Mouse (Mus musculus): ENCODE measurements around the gene Ppp1r3c. TPM values are rescaled to one million over a fixed set of nuclear protein-coding genes. Genes with fewer than 3 reads are reported as not detected.

Ppp1r3c gene
- polyA plus RNA-seq, 1 experiment, result 2.8 TPM

- no peak for TF ChIP-seq POLR2A (IDR thresholded peaks at IDR 0.05; ENCODE audit: control insufficient read depth, extremely low read depth, insufficient read depth, low read length, poor library complexity)
- no peak for TF ChIP-seq CTCF (IDR thresholded peaks at IDR 0.05; ENCODE audit: borderline replicate concordance, control insufficient read depth, extremely low read depth, insufficient read depth, low read length, poor library complexity)
- Histone ChIP-seq H3K4me3 (ENCODE audit: control insufficient read depth, insufficient read depth, low read length) (no peak overlapping the region), H3K4me1 (replicated peaks; ENCODE audit: control insufficient read depth, insufficient read depth, low read length) (no peaks in the 10 kb centered on the region), H3K27me3 (ENCODE audit: control insufficient read depth, insufficient read depth, low read length) (no peaks in the 10 kb centered on the region), H3K36me3 (ENCODE audit: control insufficient read depth, insufficient read depth, low read length) (no peaks in the 10 kb centered on the region), H3K27ac (ENCODE audit: control insufficient read depth, insufficient read depth, low read length) (no peak overlapping the region)
- 94% methylated on average over 8 of the region's 8 CpGs for WGBS
- DNase-seq, result no peak
Observed at GRCm38 (mm10) chr19:36773716-36774459, 37.4 kb upstream of the Ppp1r3c start.

DNA sequence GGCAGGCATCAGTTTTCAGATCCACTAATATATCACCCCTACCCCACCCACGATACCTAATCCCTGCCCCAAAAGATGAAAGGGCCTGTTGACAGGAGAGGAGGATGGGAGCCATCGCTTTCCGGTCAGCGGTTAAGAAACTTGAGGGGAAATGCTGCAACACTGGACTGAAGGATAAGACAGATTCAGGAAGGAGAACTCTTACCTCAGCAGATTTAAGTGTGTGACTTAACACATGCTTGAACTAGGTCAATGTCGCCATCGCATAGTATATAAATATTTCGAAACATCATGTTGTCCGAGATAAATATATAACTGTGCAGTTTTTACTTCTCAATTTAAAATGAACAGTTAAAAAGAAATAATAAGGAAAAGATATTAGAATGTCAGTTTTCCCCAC, 31.6 kb upstream of the Ppp1r3c start:
- TF ChIP-seq CTCF (IDR thresholded peaks at IDR 0.05; ENCODE audit: borderline replicate concordance, control insufficient read depth, extremely low read depth, insufficient read depth, low read length, poor library complexity), result no peak
- TF ChIP-seq POLR2A (IDR thresholded peaks at IDR 0.05; ENCODE audit: control insufficient read depth, extremely low read depth, insufficient read depth, low read length, poor library complexity), result no peak
- WGBS, result 52% methylated on average over 8 of the region's 8 CpGs

DNA sequence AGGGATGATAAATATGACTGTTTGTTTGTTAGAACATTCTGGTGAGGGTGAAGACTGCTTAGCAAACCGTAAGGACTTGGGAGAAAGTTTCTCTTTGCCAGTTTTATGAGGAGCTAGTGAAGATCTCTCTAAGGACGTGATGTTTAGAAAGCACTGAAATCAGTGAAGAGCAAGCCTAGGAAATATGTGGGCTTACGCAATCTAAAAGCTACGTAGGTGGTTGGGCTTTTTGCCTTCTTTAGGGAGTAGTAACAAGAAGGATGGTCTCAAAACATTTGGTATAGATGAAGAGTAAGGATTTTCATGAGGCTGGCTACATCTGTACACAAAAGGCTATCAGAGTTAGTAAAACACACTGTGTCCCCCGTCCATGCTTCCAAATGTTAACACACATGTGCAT, 28.0 kb upstream of the Ppp1r3c start:
- TF ChIP-seq CTCF (IDR thresholded peaks at IDR 0.05; ENCODE audit: borderline replicate concordance, control insufficient read depth, extremely low read depth, insufficient read depth, low read length, poor library complexity) (no peak), POLR2A (IDR thresholded peaks at IDR 0.05; ENCODE audit: control insufficient read depth, extremely low read depth, insufficient read depth, low read length, poor library complexity) (no peak)
- Histone ChIP-seq H3K36me3 (ENCODE audit: control insufficient read depth, insufficient read depth, low read length) (no peaks in the 10 kb centered on the region), H3K27me3 (ENCODE audit: control insufficient read depth, insufficient read depth, low read length) (no peaks in the 10 kb centered on the region), H3K27ac (ENCODE audit: control insufficient read depth, insufficient read depth, low read length) (no peak overlapping the region), H3K4me1 (replicated peaks; ENCODE audit: control insufficient read depth, insufficient read depth, low read length) (no peaks in the 10 kb centered on the region), H3K4me3 (ENCODE audit: control insufficient read depth, insufficient read depth, low read length) (no peak overlapping the region)
- DNase-seq, result no peak
- 90% methylated on average over 5 of the region's 5 CpGs for WGBS

More for the DNA sequence above, 31.6 kb upstream of the Ppp1r3c start:
- Histone ChIP-seq H3K36me3 (ENCODE audit: control insufficient read depth, insufficient read depth, low read length) (no peaks in the 10 kb centered on the region), H3K27me3 (ENCODE audit: control insufficient read depth, insufficient read depth, low read length) (no peaks in the 10 kb centered on the region), H3K4me3 (ENCODE audit: control insufficient read depth, insufficient read depth, low read length) (no peak overlapping the region), H3K27ac (ENCODE audit: control insufficient read depth, insufficient read depth, low read length) (no peak overlapping the region), H3K4me1 (replicated peaks; ENCODE audit: control insufficient read depth, insufficient read depth, low read length) (no peaks in the 10 kb centered on the region)
- no peak for DNase-seq

DNA sequence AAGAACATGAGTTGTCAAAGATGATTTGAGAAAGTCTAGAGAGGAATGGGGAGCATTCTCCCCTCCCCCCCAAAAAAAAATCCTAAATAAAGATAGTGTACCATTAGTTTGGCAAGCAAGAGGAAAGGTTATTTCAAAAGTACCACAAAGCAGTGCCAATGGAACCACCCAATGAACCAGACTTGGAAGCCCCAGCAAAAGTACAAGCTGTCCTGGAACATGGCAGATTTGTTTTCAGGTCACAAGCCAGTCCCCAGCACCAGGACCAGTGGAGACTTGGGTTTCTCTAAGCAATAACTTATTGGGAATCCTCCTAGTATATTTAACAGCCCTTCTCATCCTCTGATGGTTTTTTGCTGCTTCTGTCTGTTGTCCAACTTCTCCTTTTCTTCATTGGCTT, 12.5 kb upstream of the Ppp1r3c start:
- DNase-seq, result no peak
- TF ChIP-seq POLR2A (IDR thresholded peaks at IDR 0.05; ENCODE audit: control insufficient read depth, extremely low read depth, insufficient read depth, low read length, poor library complexity) (no peak), CTCF (IDR thresholded peaks at IDR 0.05; ENCODE audit: borderline replicate concordance, control insufficient read depth, extremely low read depth, insufficient read depth, low read length, poor library complexity) (no peak)

GRCm38 (mm10) chr19:36742331-36742730, 5.9 kb upstream of the Ppp1r3c start:
- H3K27ac ChIP-seq (ENCODE audit: control insufficient read depth, insufficient read depth, low read length), result no peak overlapping the region
- TF ChIP-seq CTCF (IDR thresholded peaks at IDR 0.05; ENCODE audit: borderline replicate concordance, control insufficient read depth, extremely low read depth, insufficient read depth, low read length, poor library complexity), result no peak
- H3K4me3 ChIP-seq (ENCODE audit: control insufficient read depth, insufficient read depth, low read length), result no peak overlapping the region
- DNase-seq, result no peak
- H3K4me1 ChIP-seq (replicated peaks; ENCODE audit: control insufficient read depth, insufficient read depth, low read length), result no peaks in the 10 kb centered on the region
- H3K27me3 ChIP-seq (ENCODE audit: control insufficient read depth, insufficient read depth, low read length), result no peaks in the 10 kb centered on the region
- H3K36me3 ChIP-seq (ENCODE audit: control insufficient read depth, insufficient read depth, low read length), result no peaks in the 10 kb centered on the region

More for the DNA sequence above, 12.5 kb upstream of the Ppp1r3c start:
- Histone ChIP-seq H3K27me3 (ENCODE audit: control insufficient read depth, insufficient read depth, low read length) (no peaks in the 10 kb centered on the region), H3K27ac (ENCODE audit: control insufficient read depth, insufficient read depth, low read length) (no peak overlapping the region), H3K36me3 (ENCODE audit: control insufficient read depth, insufficient read depth, low read length) (no peaks in the 10 kb centered on the region), H3K4me1 (replicated peaks; ENCODE audit: control insufficient read depth, insufficient read depth, low read length) (no peaks in the 10 kb centered on the region), H3K4me3 (ENCODE audit: control insufficient read depth, insufficient read depth, low read length) (no peak overlapping the region)

DNA sequence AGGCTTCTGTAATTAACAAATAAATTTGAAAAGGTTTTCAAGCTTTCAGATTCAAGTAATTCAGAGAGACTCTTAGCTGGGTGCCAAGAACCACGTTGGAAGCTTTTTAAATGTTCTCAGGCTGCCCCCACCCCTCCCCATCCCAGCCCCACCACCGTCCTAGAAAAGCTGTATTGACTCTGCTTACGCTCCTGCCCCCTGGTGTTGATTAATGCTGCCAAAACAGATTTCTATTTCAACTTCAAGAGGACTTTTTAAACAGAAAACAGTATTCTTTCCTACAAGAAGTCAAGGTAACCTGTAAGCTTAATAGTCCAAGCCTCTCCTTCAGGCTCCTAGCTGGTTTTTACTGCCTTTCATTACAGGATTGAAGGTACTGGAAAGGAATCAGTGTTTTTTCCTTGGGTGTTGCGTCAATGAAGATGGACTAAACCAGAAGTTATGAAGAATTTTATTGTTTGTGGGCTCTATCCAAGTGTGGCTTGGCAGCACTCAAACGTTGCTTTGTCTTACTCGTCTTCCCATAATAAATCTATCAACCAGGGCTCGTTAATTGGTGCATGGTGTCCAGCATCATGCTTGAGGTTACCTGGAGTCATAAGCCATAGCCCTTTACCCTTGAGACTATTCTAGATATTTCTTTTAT, 3.2 kb upstream of the Ppp1r3c start:
- no peak overlapping the region for H3K27ac ChIP-seq (ENCODE audit: control insufficient read depth, insufficient read depth, low read length)
- 57% methylated on average over 7 of the region's 7 CpGs for WGBS
- no peaks in the 10 kb centered on the region; the same call in 1 of the 2 replicates for H3K4me1 ChIP-seq (replicated peaks; ENCODE audit: control insufficient read depth, insufficient read depth, low read length)
- no peaks in the 10 kb centered on the region for H3K36me3 ChIP-seq (ENCODE audit: control insufficient read depth, insufficient read depth, low read length)
- H3K4me3 ChIP-seq (ENCODE audit: control insufficient read depth, insufficient read depth, low read length), result no peak overlapping the region
- TF ChIP-seq CTCF (IDR thresholded peaks at IDR 0.05; ENCODE audit: borderline replicate concordance, control insufficient read depth, extremely low read depth, insufficient read depth, low read length, poor library complexity), result no peak
- no peak for TF ChIP-seq POLR2A (IDR thresholded peaks at IDR 0.05; ENCODE audit: control insufficient read depth, extremely low read depth, insufficient read depth, low read length, poor library complexity)
- DNase-seq, result no peak
- peaks cover 6% of the 10 kb centered on the region; the same call in 1 of the 2 replicates for H3K27me3 ChIP-seq (ENCODE audit: control insufficient read depth, insufficient read depth, low read length)

All from thymus, adult 2 months (tissue).